Mouse (Mus musculus) heart, adult 2 months (tissue): ENCODE results near the gene Dpp10.

ENCODE experiments used
- CTCF ChIP-seq: fragments of 200-600 bp; IDR thresholded peaks from 2 replicates; pipeline ENCODE4 v1.8.1; 2022; ENCODE audit warnings: antibody characterized with exemption, mild to moderate bottlenecking, moderate library complexity
- EP300 ChIP-seq: fragments of 200-500 bp; IDR thresholded peaks from 2 replicates; pipeline ENCODE4 v1.6.1; 2011; ENCODE audit warnings: low read depth, low read length, control low read depth; ENCODE audit not compliant: insufficient read depth
- POLR2A ChIP-seq: fragments of 200-500 bp; IDR thresholded peaks from 2 replicates; pipeline ENCODE4 v1.6.1; 2011; ENCODE audit warnings: mild to moderate bottlenecking, low read depth, low read length, control low read depth; ENCODE audit not compliant: insufficient read depth

GRCm38 (mm10) chr1:124045761-124046300, 472 bp upstream of the Dpp10 start:
- no peak for TF ChIP-seq CTCF
- TF ChIP-seq POLR2A: no peak
- TF ChIP-seq EP300: no peak
